Mouse (Mus musculus) forebrain, embryonic 16.5 days (tissue): Measurements from ENCODE around the gene Gm773. TPM values are rescaled to one million over a fixed set of nuclear protein-coding genes. Genes with fewer than 3 reads are reported as not detected.
"Not testable (repeated sequence)": the region's sequence is repeated elsewhere in the genome, so short reads cannot be mapped to it uniquely, and the experiment has no call there.

Experiments
- ATAC-seq: fragments of 200-750 bp; cut with Nextera tagmentation; 2 replicates; pipeline ENCODE4 v1.8.0; 2017; ENCODE audit warnings: mild to moderate bottlenecking, moderate library complexity
- H3K27ac ChIP-seq: fragments of 300-500 bp; sonication (generic); 2 replicates; pipeline ENCODE4 v1.5.1; 2014; ENCODE audit warnings: low read length, control low read depth
- H3K27me3 ChIP-seq: fragments of 300-500 bp; sonication (generic); replicated peaks from 2 replicates; pipeline ENCODE4 v1.6.1; 2014; ENCODE audit warnings: low read length; ENCODE audit not compliant: control insufficient read depth, insufficient read depth
- H3K36me3 ChIP-seq: fragments of 300-500 bp; sonication (generic); 2 replicates; pipeline ENCODE4 v1.6.1; 2014; ENCODE audit not compliant: control insufficient read depth, insufficient read depth
- H3K4me1 ChIP-seq: fragments of 300-500 bp; sonication (generic); replicated peaks from 2 replicates; pipeline ENCODE4 v1.6.1; 2014; ENCODE audit warnings: low read length; ENCODE audit not compliant: control insufficient read depth, insufficient read depth
- H3K4me2 ChIP-seq: fragments of 300-500 bp; sonication (generic); 2 replicates; pipeline ENCODE4 v1.6.1; 2014; ENCODE audit warnings: mild to moderate bottlenecking, low read length, control low read depth
- H3K4me3 ChIP-seq: fragments of 300-500 bp; sonication (generic); replicated peaks from 2 replicates; pipeline ENCODE4 v1.5.1; 2014; ENCODE audit warnings: mild to moderate bottlenecking, low read length, control low read depth
- H3K9ac ChIP-seq: fragments of 300-500 bp; sonication (generic); replicated peaks from 2 replicates; pipeline ENCODE4 v1.6.1; 2014; ENCODE audit warnings: low read depth, low read length, control low read depth
- H3K9me3 ChIP-seq: fragments of 300-500 bp; sonication (generic); 2 replicates; pipeline ENCODE4 v1.6.1; 2016; ENCODE audit warnings: low read length; ENCODE audit not compliant: control insufficient read depth
- WGBS: fragments of 180-500 bp; shearing (Covaris S2); extraction: QIAGEN DNeasy Blood & Tissue Kit; methylation state at CpG from one replicate; pipeline ENCODE4 v1.1.7; 2014; 5-methylcytosine and 5-hydroxymethylcytosine counted together
- polyA plus RNA-seq: library from polyadenylated mRNA; unstranded; fragments of >200 nt; fragmentation: Nextera tagmentation; extraction: Ambion mirVana; gene quantifications from 2 replicates; pipeline ENCODE4 v1.2.1, GENCODE M21; 2015

Gm773 gene
- polyA plus RNA-seq, result not detected in 2 replicates

- Histone ChIP-seq H3K4me3 (no peak within 1 kb of the TSS), H3K4me2 (no peak within 1 kb of the TSS), H3K36me3 (no peaks in the 10 kb centered on the region), H3K4me1 (no peaks in the 10 kb centered on the region), H3K27ac (no peak within 1 kb of the TSS), H3K9me3 (no peaks in the 10 kb centered on the region), H3K9ac (no peak within 1 kb of the TSS), H3K27me3 (no peaks in the 10 kb centered on the region)
- no peak for ATAC-seq
- WGBS, result 93% methylated on average over 8 of the region's 8 CpGs
These were observed at the start of gene Gm773 for GRCm38 (mm10) chrX:56212771-56213170. Gene Gm773, minus strand, starts transcription at chrX:56212881.

- not testable (repeated sequence) for H3K4me3 ChIP-seq
These were observed 26.2 kb downstream of the Gm773 start for GRCm38 (mm10) chrX:56186449-56186848.

GRCm38 (mm10) chrX:56151396-56151795, 61.3 kb downstream of the Gm773 start:
- Histone ChIP-seq H3K9ac (no peak overlapping the region), H3K36me3 (no peaks in the 10 kb centered on the region), H3K4me1 (no peaks in the 10 kb centered on the region), H3K27ac (no peak overlapping the region), H3K9me3 (no peaks in the 10 kb centered on the region), H3K4me2 (no peak overlapping the region), H3K4me3 (no peak overlapping the region), H3K27me3 (no peaks in the 10 kb centered on the region)
- no peak for ATAC-seq
- WGBS, result 93% methylated on average over 2 of the region's 2 CpGs

More at GRCm38 (mm10) chrX:56186449-56186848, 26.2 kb downstream of the Gm773 start:
- not testable (repeated sequence) for H3K27me3 ChIP-seq, H3K36me3 ChIP-seq, H3K27ac ChIP-seq, ATAC-seq, H3K4me1 ChIP-seq, H3K4me2 ChIP-seq, H3K9me3 ChIP-seq, H3K9ac ChIP-seq
- WGBS, result no CpG with 5 or more reads among the region's 1 CpGs

Other genes with a start within 250 kb of the Gm773 start
- 0.20 TPM in 1 of 2 replicates, not detected in the other for gene 3830403N18Rik, start 76.3 kb downstream of the Gm773 start, polyA plus RNA-seq
- 6.4 and 7.0 TPM in 2 replicates for gene Zfp449, start 133.5 kb upstream of the Gm773 start, polyA plus RNA-seq
- gene Smim10l2a, start 161.7 kb upstream of the Gm773 start, polyA plus RNA-seq, result 16.4 and 22.3 TPM in 2 replicates
- 1.4 and 2.7 TPM in 2 replicates for gene Gm2174, start 235.1 kb upstream of the Gm773 start, polyA plus RNA-seq
- 16.8 and 18.2 TPM in 2 replicates for gene Ints6l, start 242.0 kb upstream of the Gm773 start, polyA plus RNA-seq